Mouse (Mus musculus): ENCODE measurements around the gene Fam114a2. TPM values are rescaled to one million over a fixed set of nuclear protein-coding genes. Genes with fewer than 3 reads are reported as not detected.

Fam114a2 gene
- total and polyA plus RNA-seq, 2 experiments from 2014 or later, result 43.7 to 61.0 TPM

GRCm38 (mm10) chr11:57470979-57471378 is 47.4 kb downstream of the Fam114a2 start:
- H3K4me3 ChIP-seq (ENCODE audit: low read depth, low read length), result no peak overlapping the region
- DNase-seq (no peak), ATAC-seq (no peak)
- no peaks in the 10 kb centered on the region for H3K9me3 ChIP-seq (ENCODE audit: low read length)
- no peak overlapping the region for H3K9ac ChIP-seq
- no peak for TF ChIP-seq CTCF (IDR thresholded peaks at IDR 0.05; ENCODE audit: low read depth)
- H3K27me3 ChIP-seq (ENCODE audit: insufficient read depth, low read length), result no peaks in the 10 kb centered on the region
- 85% methylated on average over 7 of the region's 7 CpGs for WGBS
- H3K27ac ChIP-seq (ENCODE audit: low read depth, low read length), result no peak overlapping the region
- H3K4me2 ChIP-seq (ENCODE audit: low read depth), result no peak overlapping the region
- H3K4me1 ChIP-seq (ENCODE audit: insufficient read depth), result no peaks in the 10 kb centered on the region
- H3K36me3 ChIP-seq (ENCODE audit: insufficient read depth), result no peaks in the 10 kb centered on the region

DNA sequence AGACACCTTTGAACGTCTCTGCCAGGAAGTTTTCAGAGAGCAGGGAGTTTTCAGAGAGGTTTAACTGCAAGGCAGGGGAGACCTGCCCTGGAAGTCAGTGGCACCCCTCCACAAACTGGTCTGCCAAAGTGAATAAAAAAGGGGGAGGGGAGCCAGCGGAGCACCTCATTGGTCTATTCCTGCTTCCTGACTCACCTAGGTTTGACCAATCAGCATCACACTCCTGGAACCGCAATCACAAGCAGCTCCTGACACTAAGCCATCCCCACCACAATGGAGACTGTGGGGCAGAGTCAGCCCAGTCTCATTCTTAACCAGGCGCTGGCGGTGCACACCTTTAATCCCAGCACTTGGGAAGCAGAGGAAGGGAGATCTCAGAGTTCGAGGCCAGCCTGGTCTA is 48.4 kb downstream of the Fam114a2 start:
- TF ChIP-seq CTCF (IDR thresholded peaks at IDR 0.05; ENCODE audit: low read depth), result no peak
- DNase-seq (no peak), ATAC-seq (no peak)
- no peak overlapping the region for H3K9ac ChIP-seq
- H3K4me3 ChIP-seq (ENCODE audit: low read depth, low read length), result no peak overlapping the region
- no peak overlapping the region for H3K27ac ChIP-seq (ENCODE audit: low read depth, low read length)
- H3K27me3 ChIP-seq (ENCODE audit: insufficient read depth, low read length), result no peaks in the 10 kb centered on the region
- 50% methylated on average over 6 of the region's 6 CpGs for WGBS
- H3K4me1 ChIP-seq (ENCODE audit: insufficient read depth), result no peaks in the 10 kb centered on the region
- H3K36me3 ChIP-seq (ENCODE audit: insufficient read depth), result no peaks in the 10 kb centered on the region
- H3K4me2 ChIP-seq (ENCODE audit: low read depth), result no peak overlapping the region
- H3K9me3 ChIP-seq (ENCODE audit: low read length), result no peaks in the 10 kb centered on the region

DNA sequence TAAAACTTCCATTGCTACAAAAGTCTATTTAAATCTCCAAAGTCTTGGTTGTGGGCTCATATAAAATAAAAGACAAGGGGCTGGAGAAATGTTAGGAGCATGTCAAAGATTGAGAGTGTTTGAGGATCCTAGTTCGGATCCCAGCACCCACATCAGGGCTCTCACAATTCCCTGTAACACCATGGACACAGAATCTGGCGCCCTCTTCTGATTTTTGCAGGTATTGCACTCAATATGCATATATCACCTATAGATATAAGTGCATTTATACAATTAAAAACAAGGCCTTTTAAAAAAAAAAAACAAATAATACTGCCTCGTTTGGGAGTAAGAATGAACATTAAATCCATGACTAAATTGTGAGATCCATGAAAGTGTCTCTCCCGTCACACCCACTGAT is 49.7 kb downstream of the Fam114a2 start:
- H3K9me3 ChIP-seq (ENCODE audit: low read length), result no peaks in the 10 kb centered on the region
- WGBS, result 77% methylated on average over 4 of the region's 4 CpGs
- TF ChIP-seq CTCF (IDR thresholded peaks at IDR 0.05; ENCODE audit: low read depth), result peak; percentile 36; the same call in 1 of the 2 replicates
- H3K4me2 ChIP-seq (ENCODE audit: low read depth), result no peak overlapping the region
- no peak overlapping the region for H3K27ac ChIP-seq (ENCODE audit: low read depth, low read length)
- H3K36me3 ChIP-seq (ENCODE audit: insufficient read depth), result no peaks in the 10 kb centered on the region
- no peaks in the 10 kb centered on the region for H3K4me1 ChIP-seq (ENCODE audit: insufficient read depth)
- H3K27me3 ChIP-seq (ENCODE audit: insufficient read depth, low read length), result no peaks in the 10 kb centered on the region
- no peak for ATAC-seq
- H3K4me3 ChIP-seq (ENCODE audit: low read depth, low read length), result no peak overlapping the region
- DNase-seq, result no peak
- H3K9ac ChIP-seq, result no peak overlapping the region

- Histone ChIP-seq H3K4me2 (ENCODE audit: low read depth) (no peak overlapping the region), H3K4me3 (ENCODE audit: low read depth, low read length) (no peak overlapping the region), H3K27ac (ENCODE audit: low read depth, low read length) (no peak overlapping the region), H3K4me1 (ENCODE audit: insufficient read depth) (no peaks in the 10 kb centered on the region), H3K9ac (peak overlapping the region; percentile 22; the same call in 1 of the 2 replicates), H3K36me3 (ENCODE audit: insufficient read depth) (no peaks in the 10 kb centered on the region), H3K9me3 (ENCODE audit: low read length) (no peaks in the 10 kb centered on the region), H3K27me3 (ENCODE audit: insufficient read depth, low read length) (no peaks in the 10 kb centered on the region)
- ATAC-seq, result peak; percentile 95
- 53% methylated on average over 23 of the region's 23 CpGs for WGBS
- peak; percentile 91 for DNase-seq
- TF ChIP-seq CTCF (IDR thresholded peaks at IDR 0.05; ENCODE audit: low read depth), result peak; percentile 93
Observed at GRCm38 (mm10) chr11:57467159-57468110, 51.0 kb downstream of the Fam114a2 start.

- WGBS, result 87% methylated on average over 3 of the region's 3 CpGs
- ATAC-seq, result no peak
Observed at GRCm38 (mm10) chr11:57465844-57466243, 52.6 kb downstream of the Fam114a2 start.

DNA sequence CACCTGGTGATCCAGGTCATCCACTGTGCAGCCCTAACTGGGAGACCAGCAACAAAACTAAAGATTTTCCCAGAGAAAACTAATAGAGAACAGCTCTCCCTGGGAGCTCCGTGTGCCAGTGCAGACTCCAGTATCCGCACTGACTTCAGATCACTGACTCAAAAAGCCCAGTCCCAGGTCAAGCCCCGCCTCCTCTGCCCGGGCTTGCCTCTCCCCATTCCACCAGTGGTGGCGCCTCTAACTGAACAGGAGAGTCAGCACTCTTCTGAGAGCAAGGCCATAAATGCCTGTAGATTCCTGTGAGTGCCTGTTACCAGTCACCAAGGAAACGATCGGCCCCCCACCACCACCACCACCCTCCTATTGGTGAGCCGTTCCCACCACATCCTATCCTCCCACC is 53.4 kb downstream of the Fam114a2 start:
- H3K27ac ChIP-seq (ENCODE audit: low read depth, low read length), result no peak overlapping the region
- H3K27me3 ChIP-seq (ENCODE audit: insufficient read depth, low read length), result no peaks in the 10 kb centered on the region
- no peak overlapping the region for H3K4me3 ChIP-seq (ENCODE audit: low read depth, low read length)
- H3K9me3 ChIP-seq (ENCODE audit: low read length), result no peaks in the 10 kb centered on the region
- WGBS, result 49% methylated on average over 8 of the region's 8 CpGs
- peak; percentile 46 for TF ChIP-seq CTCF (IDR thresholded peaks at IDR 0.05; ENCODE audit: low read depth)
- DNase-seq, result no peak
- H3K36me3 ChIP-seq (ENCODE audit: insufficient read depth), result no peaks in the 10 kb centered on the region
- no peak overlapping the region for H3K4me2 ChIP-seq (ENCODE audit: low read depth)
- no peak for ATAC-seq
- no peaks in the 10 kb centered on the region for H3K4me1 ChIP-seq (ENCODE audit: insufficient read depth)
- no peak overlapping the region for H3K9ac ChIP-seq

More at GRCm38 (mm10) chr11:57465844-57466243, 52.6 kb downstream of the Fam114a2 start:
- no peak overlapping the region for H3K9ac ChIP-seq
- H3K36me3 ChIP-seq (ENCODE audit: insufficient read depth), result no peaks in the 10 kb centered on the region
- H3K4me2 ChIP-seq (ENCODE audit: low read depth), result no peak overlapping the region
- no peak for TF ChIP-seq CTCF (IDR thresholded peaks at IDR 0.05; ENCODE audit: low read depth)
- no peak overlapping the region for H3K27ac ChIP-seq (ENCODE audit: low read depth, low read length)
- DNase-seq, result no peak
- no peaks in the 10 kb centered on the region for H3K27me3 ChIP-seq (ENCODE audit: insufficient read depth, low read length)
- H3K4me3 ChIP-seq (ENCODE audit: low read depth, low read length), result no peak overlapping the region
- no peaks in the 10 kb centered on the region for H3K9me3 ChIP-seq (ENCODE audit: low read length)
- H3K4me1 ChIP-seq (ENCODE audit: insufficient read depth), result no peaks in the 10 kb centered on the region

DNA sequence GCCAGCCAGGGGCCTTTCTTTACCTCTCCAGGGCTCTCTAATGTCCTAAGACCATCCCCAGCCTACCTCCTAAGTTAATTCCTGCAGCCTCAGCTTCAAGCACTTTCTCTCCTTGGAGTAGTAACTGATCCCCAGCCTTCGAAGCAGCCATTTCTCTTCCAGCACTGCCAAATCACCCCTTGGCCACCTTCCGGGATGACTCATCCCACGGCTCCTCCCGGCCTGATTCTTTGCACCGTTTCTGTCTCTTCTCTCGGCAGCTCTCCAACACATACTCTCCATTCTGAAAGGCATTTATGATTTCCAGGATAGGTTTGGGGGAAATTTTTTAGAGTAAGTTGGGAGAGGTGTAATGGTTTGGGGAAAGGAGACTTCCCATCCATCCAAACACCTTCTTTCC is 58.7 kb downstream of the Fam114a2 start:
- no peak overlapping the region for H3K4me3 ChIP-seq (ENCODE audit: low read depth, low read length)
- no peak for TF ChIP-seq CTCF (IDR thresholded peaks at IDR 0.05; ENCODE audit: low read depth)
- H3K4me2 ChIP-seq (ENCODE audit: low read depth), result no peak overlapping the region
- H3K9me3 ChIP-seq (ENCODE audit: low read length), result no peaks in the 10 kb centered on the region
- no peaks in the 10 kb centered on the region for H3K4me1 ChIP-seq (ENCODE audit: insufficient read depth)
- H3K27ac ChIP-seq (ENCODE audit: low read depth, low read length), result no peak overlapping the region
- no peaks in the 10 kb centered on the region for H3K27me3 ChIP-seq (ENCODE audit: insufficient read depth, low read length)
- DNase-seq (no peak), ATAC-seq (no peak)
- WGBS, result 76% methylated on average over 6 of the region's 6 CpGs
- no peaks in the 10 kb centered on the region for H3K36me3 ChIP-seq (ENCODE audit: insufficient read depth)
- no peak overlapping the region for H3K9ac ChIP-seq

All from forebrain, postnatal 0 days (tissue).